Mouse (Mus musculus) bone marrow macrophage, adult 2 months (primary cell): ENCODE measurements at regions not wholly inside any gene's neighbourhood (a gene's known extent, or its start where the extent isn't known, plus 50 kb on each side); places are given as distances from the start of the nearest gene placed in this dataset.

Experiments used
- H3K27ac ChIP-seq: 2 replicates; pipeline ENCODE4 v1.5.1; 2012; ENCODE audit warnings: low read depth, low read length; ENCODE audit not compliant: insufficient read depth
- H3K4me1 ChIP-seq: 2 replicates; pipeline ENCODE4 v1.6.1; 2012; ENCODE audit warnings: low read length; ENCODE audit not compliant: control insufficient read depth, insufficient read depth
- H3K4me3 ChIP-seq: 2 replicates; pipeline ENCODE4 v1.5.1; 2012; ENCODE audit warnings: mild to moderate bottlenecking, low read length, moderate library complexity; ENCODE audit not compliant: insufficient read depth
- CTCF ChIP-seq: IDR thresholded peaks from 2 replicates; pipeline ENCODE4 v1.5.1; 2012; ENCODE audit warnings: low read depth, mild to moderate bottlenecking, low read length, moderate library complexity
- POLR2A ChIP-seq: IDR thresholded peaks from 2 replicates; pipeline ENCODE4 v1.6.1; 2012; ENCODE audit warnings: mild to moderate bottlenecking, low read depth, low read length, borderline replicate concordance

GRCm38 (mm10) chr11:45200714-45201405 lies 583.7 kb downstream of the Ebf1 start:
- TF ChIP-seq CTCF (no peak), POLR2A (no peak)
- H3K4me1 ChIP-seq, result no peaks in the 10 kb centered on the region
- H3K4me3 ChIP-seq, result no peak overlapping the region
- H3K27ac ChIP-seq, result no peak overlapping the region

- H3K27ac ChIP-seq, result no peak overlapping the region
These were observed 586.3 kb downstream of the Ebf1 start for GRCm38 (mm10) chr11:45203446-45203845.

GRCm38 (mm10) chr11:45206611-45207525 lies 589.8 kb downstream of the Ebf1 start:
- Histone ChIP-seq H3K4me1 (no peaks in the 10 kb centered on the region), H3K4me3 (no peak overlapping the region), H3K27ac (no peak overlapping the region)
- TF ChIP-seq CTCF, result no peak
- no peak for TF ChIP-seq POLR2A

More at GRCm38 (mm10) chr11:45203446-45203845, 586.3 kb downstream of the Ebf1 start:
- Histone ChIP-seq H3K4me3 (no peak overlapping the region), H3K4me1 (no peaks in the 10 kb centered on the region)
- TF ChIP-seq CTCF (no peak), POLR2A (no peak)

GRCm38 (mm10) chr11:45214096-45214495 lies 597.0 kb downstream of the Ebf1 start:
- no peak overlapping the region for H3K27ac ChIP-seq
- H3K4me3 ChIP-seq, result no peak overlapping the region
- H3K4me1 ChIP-seq, result no peaks in the 10 kb centered on the region
- TF ChIP-seq POLR2A, result no peak
- no peak for TF ChIP-seq CTCF

- Histone ChIP-seq H3K27ac (no peak overlapping the region), H3K4me1 (no peaks in the 10 kb centered on the region), H3K4me3 (no peak overlapping the region)
- no peak for TF ChIP-seq POLR2A
- TF ChIP-seq CTCF, result no peak
These were observed 599.9 kb downstream of the Ebf1 start for GRCm38 (mm10) chr11:45216942-45217474.

GRCm38 (mm10) chr11:45219239-45219638 lies 602.1 kb downstream of the Ebf1 start:
- Histone ChIP-seq H3K4me3 (no peak overlapping the region), H3K27ac (no peak overlapping the region), H3K4me1 (no peaks in the 10 kb centered on the region)
- TF ChIP-seq POLR2A, result no peak
- TF ChIP-seq CTCF, result no peak

- H3K4me3 ChIP-seq, result no peak overlapping the region
- TF ChIP-seq CTCF, result no peak
- TF ChIP-seq POLR2A, result no peak
- no peaks in the 10 kb centered on the region for H3K4me1 ChIP-seq
- H3K27ac ChIP-seq, result no peak overlapping the region
These were observed 604.9 kb downstream of the Ebf1 start for GRCm38 (mm10) chr11:45222021-45222420.

GRCm38 (mm10) chr11:45235476-45236412 lies 616.1 kb upstream of the Clint1 start:
- no peaks in the 10 kb centered on the region for H3K4me1 ChIP-seq
- H3K27ac ChIP-seq, result no peak overlapping the region
- no peak for TF ChIP-seq CTCF
- H3K4me3 ChIP-seq, result no peak overlapping the region

GRCm38 (mm10) chr11:45237056-45237455 lies 614.8 kb upstream of the Clint1 start:
- Histone ChIP-seq H3K27ac (no peak overlapping the region), H3K4me1 (no peaks in the 10 kb centered on the region), H3K4me3 (no peak overlapping the region)
- no peak for TF ChIP-seq CTCF
- no peak for TF ChIP-seq POLR2A
